Mouse (Mus musculus) embryo, embryonic 10.5 days (tissue): Measurements from ENCODE around the gene Slc48a1.

Experiments used
- DNase-seq: peaks from one replicate; pipeline ENCODE4 v3.0.0-alpha.2; 2015; ENCODE audit warnings: low spot score

Slc48a1 gene

DNA sequence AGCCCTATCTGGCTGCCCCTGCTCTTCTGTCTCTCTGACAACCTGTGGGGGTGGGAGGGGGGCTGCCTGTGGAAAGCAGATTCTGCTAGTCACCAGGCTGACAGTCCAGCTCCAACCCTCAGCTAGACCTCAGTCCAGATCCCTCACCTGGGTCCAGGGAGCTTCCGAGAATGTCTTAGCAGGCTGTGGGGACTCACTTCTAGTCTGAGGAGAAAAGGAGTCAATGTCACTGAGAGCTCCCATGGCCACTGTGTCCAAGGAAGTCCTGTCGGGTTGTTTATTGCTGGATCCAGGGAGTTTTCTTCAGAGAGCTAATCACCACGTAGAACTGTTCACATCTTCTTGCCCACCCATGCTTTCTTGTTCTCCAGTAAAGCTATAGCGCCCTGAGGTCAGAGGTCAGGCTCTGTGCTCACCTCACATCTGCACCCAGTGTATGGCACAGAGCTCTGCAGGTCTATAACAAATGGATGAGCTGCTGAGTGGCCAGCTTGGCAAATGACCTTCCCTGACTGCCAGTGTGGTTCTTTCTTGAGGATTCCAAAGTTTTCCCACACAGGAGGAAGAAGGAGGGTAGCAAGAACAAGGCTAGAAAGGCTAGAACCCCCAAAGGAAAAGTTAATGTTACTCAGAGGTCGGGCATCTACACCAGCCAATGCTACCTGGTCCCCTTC, 48.4 kb downstream of the Slc48a1 start:
- DNase-seq: no peak

DNA sequence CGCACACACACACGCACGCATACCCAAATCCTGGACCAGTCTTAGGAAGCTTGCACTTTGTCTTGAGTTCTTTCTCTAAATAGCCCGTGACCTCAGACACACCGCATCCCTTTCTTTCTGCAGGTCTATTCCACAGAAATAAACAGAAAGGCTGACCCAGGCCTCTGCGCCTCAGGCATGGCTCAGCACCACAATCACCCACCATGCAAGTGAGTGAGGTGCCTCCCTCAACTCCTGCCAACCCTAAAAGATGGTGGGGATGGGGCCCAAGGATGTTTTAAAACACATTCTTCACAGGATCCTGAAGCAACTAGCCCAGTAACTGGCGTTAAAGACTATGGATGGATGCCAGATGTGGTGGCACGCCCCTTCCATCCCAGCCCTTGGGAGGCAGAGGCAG, 49.1 kb downstream of the Slc48a1 start:
- no peak for DNase-seq

- no peak for DNase-seq
These were observed 50.0 kb downstream of the Slc48a1 start for GRCm38 (mm10) chr15:97828221-97828842.

DNA sequence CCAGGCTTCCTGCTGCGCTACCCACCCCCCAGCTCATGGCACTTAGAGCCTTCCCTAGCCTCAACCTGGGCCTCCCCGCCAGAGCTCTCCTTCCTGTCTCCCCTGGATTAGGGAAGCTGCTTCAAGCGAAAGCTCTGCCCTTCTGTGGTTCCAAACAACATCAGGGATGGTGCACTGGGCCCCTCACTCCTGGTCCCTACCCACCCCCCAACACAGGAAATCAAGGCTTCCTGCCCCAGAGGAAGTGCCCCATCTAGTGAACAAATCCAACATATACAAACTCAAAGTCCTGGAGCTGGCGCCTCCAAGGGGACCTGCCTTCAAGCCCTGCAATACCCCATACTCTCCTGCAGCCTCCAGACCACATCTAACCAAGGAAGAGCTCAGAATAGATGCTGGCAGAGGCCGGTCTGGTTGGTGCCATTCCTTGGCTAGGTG, 50.6 kb downstream of the Slc48a1 start:
- DNase-seq: no peak

- DNase-seq: no peak
These were observed 51.1 kb downstream of the Slc48a1 start for GRCm38 (mm10) chr15:97829432-97829831.

DNA sequence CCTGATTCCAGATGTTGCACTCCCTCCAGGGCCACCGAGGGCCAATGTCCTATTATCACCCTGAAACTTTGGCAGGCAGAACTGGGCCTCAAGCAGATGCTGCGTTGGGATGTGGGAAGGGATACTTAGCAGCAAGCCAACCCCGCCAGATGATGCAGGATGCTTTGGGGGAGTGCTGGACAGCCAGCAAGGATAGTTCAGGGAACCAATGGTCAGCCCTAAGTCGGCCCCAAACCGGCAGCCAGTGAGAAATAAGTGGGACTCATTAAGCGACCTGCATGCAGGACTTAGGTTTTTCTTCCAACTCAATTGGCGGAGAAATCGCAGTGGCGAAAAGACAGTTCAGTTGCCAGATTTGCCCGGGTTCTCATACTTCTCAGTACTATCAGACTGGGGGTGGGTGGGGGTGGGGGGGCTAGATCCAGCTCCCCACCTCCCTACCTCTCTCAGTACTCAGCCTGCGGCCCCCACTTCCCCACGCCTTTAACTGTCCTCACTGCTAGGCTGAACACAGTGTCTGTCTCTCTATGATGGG, 52.0 kb downstream of the Slc48a1 start:
- peak; percentile 54 for DNase-seq

GRCm38 (mm10) chr15:97830788-97831241, 52.5 kb downstream of the Slc48a1 start:
- DNase-seq: peak; percentile 63

GRCm38 (mm10) chr15:97831242-97831986, 53.1 kb downstream of the Slc48a1 start:
- DNase-seq: peak; percentile 81

DNA sequence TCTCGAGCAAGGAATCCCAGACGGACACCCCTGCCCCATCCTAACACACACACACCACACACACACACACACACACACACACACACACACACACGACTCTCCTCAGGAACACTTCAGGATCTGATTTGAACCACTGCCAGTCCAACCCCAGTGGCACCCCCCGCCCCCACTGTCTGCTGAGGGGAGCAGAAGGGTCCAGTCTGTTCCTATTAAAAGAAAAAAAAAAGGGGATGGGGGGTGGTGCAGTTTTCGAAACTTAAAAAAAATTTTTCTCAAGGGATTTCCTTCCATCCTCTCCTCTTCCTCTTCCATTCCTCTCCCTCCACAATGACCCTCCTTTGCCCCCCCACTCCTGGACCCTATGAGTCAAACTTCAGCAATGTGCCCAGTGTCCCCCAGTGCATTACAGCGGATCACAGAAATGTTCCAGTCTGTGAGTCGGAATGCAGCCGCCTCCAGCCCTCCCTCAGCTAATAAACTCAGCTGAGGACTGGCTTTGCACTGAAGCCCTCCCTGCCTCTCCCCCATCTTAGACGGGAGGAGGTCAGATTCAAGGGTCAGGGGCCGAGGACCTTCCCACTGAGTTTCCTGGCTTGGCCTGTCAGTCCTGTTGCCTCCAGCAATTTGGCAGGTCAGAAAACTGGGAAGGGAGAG, 53.8 kb downstream of the Slc48a1 start:
- peak; percentile 74 for DNase-seq

- no peak for DNase-seq
These were observed 54.6 kb downstream of the Slc48a1 start for GRCm38 (mm10) chr15:97832764-97833479.

- no peak for DNase-seq
These were observed 58.0 kb downstream of the Slc48a1 start for GRCm38 (mm10) chr15:97836153-97836893.

GRCm38 (mm10) chr15:97836894-97837247, 58.6 kb downstream of the Slc48a1 start:
- no peak for DNase-seq

GRCm38 (mm10) chr15:97837491-97838061, 59.3 kb downstream of the Slc48a1 start:
- DNase-seq: no peak

DNA sequence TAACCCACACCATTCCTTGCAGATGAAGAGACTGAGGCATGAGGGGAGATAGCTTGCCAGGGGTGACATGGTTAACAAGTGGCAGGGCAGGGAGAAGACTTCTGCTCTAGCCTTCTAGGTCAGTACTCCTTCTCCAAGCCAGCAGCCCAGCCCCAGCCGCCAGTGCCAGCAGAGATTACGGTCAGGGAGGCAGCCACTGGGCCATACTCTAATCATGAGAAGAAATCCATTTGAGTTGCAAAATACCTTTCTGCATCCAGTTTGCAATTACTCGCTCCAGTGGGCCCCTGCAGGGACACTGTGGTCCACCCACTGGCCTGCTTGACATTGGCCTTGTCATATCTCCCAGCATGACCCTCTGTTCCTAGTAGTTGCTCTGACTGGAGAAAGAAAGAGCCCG, 60.1 kb downstream of the Slc48a1 start:
- no peak for DNase-seq

GRCm38 (mm10) chr15:97839012-97839411, 60.7 kb downstream of the Slc48a1 start:
- no peak for DNase-seq

DNA sequence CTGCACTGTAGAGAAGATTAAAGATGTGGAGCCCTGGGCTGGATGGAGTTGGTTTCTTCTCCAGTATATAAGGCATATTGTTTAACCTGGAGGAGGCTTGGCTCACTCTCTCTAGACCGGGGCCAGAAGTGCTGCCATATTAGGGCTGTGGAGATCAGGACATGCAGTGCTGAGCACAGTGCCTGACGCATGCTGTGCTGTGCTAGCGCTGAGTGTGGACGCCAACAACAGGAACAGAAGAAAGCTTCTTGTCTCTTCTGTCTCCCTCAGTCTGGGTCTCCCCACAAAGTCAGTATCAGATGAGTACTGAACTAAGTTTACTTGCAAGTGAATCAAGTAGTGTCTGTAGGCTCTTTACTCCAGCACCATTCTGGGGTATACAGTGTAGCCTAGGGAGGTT, 61.2 kb downstream of the Slc48a1 start:
- DNase-seq: no peak

DNA sequence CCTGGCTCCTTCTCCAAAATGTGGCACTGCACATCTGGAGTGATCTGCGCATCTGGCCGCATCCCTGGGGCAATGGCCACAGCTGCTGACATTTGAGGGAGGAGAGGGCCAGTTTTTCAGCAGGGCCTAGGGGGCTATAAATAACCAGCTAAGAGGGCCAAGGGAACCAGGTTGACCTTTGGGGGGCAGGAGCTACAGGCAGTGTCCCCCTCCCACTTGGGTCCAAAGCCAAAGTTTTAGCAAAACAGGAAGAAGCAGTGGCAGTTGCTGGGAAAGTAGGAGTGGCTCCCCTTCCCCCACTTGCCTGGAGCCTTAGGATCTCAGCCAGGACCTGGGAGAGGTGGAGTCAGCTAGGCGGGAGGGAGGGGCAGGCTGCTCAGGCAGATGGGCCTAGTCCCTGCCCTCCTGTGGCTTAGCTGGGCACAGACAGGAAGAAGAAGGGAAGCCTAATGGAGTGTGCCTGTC, 61.7 kb downstream of the Slc48a1 start:
- DNase-seq: peak; percentile 71

GRCm38 (mm10) chr15:97840781-97841180, 62.5 kb downstream of the Slc48a1 start:
- DNase-seq: no peak

- DNase-seq: no peak
These were observed 63.1 kb downstream of the Slc48a1 start for GRCm38 (mm10) chr15:97841383-97841782.

- DNase-seq: no peak
These were observed 63.7 kb downstream of the Slc48a1 start for GRCm38 (mm10) chr15:97842058-97842457.
